Mouse (Mus musculus) 3134 (cell line): Measurements from ENCODE around the gene Bloc1s3.
"Not testable (repeated sequence)": the region's sequence is repeated elsewhere in the genome, so short reads cannot be mapped to it uniquely, and the experiment has no call there.

Experiments used
- DNase-seq: peaks from one replicate; pipeline ENCODE4 v3.0.0-alpha.2; 2011; ENCODE audit warnings: low spot score; ENCODE audit not compliant: insufficient read length; ENCODE audit errors: extremely low read depth

The Bloc1s3 gene

DNA sequence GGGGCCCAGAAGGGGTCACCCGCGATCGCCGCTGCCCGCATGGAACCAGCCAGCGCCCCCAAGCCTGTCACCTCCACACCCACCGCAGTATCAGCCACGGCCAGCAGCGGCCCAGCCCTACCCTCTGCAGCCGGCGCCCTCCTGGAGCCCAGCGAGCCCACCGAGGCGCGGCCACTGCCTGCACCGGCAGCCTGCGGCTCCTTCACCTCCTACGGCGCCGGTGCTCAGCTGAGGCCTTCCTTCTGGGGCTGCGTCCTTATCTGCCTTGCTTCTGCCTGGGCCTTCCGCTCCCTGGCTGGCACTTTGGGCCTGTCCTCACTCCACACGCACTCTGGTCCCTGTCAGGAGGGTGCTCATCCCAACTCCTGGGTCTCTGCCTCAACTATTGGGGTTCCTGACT is 11.9 kb upstream of the Bloc1s3 start:
- no peak for DNase-seq

DNA sequence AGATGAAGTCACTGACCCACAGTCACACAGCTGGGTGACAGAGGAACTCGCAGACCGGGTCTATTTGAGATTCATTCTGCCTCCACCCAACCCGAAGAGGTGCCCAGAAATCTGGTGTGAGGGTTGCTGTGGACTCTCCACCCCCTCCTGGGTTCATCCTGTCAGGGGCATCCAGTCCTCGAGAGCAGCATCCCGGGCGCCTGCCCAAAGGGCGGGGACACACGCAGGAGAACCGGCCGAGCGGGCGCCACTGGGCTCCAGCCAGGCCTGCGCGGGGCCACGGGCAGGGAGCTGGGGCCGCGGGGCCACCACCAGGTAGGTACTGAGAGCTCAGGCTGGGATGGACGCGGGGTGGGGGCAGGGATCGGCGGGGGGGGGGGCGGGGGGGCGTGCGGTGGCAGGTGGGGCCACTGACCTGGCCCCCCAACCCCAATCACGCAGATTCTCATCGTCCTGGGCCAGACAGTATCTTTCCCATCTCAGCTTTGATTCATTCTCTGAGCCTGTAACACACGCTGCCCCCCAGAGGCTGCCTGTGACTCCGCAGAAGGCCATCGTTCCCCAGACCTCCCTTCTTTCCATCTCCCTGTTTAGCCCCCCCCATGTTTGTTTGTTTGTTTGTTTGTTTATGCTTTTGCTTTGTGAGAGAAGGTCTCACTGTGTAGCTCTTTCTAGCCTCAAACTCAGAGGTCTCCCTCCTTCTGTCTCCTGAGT is 9.6 kb upstream of the Bloc1s3 start, which contains the start of gene Nkpd1:
Nkpd1 (plus strand) TSS at position 187 of the 714 bp plus-strand sequence.
- no peak for DNase-seq

DNA sequence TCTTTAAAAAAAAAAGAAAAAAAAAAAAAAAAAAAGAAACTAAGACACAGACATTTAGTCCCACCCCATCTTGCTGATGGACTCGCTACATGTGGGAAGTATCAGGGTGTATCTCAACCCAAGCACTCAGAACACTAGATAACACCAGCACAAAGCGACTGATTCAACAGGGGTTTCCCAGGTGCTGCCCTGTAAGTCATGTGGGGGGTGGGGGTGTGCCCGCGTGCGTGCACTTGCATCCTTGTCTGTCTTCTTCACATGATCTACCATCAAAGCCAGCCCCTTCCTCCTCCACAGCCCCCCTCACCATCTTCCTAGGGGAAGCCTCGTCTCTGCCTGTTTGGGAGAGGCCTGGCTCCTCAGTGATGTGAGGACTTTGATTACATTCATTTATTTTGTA is 4.2 kb upstream of the Bloc1s3 start:
- DNase-seq: no peak

DNA sequence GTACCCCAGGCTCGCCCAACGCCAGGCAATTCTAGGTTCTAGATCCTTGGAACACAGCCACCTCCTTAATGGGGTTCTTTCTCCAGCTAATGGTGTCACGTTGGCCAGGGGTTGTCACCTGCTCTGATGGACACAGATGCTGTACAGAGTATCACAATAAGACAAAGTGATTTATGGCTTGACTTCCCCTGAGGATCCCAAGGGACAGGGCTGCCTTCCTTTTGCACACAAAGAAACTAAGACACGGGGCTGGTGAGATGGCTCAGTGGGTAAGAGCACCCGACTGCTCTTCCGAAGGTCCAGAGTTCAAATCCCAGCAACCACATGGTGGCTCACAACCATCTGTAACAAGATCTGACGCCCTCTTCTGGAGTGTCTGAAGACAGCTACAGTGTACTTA is 3.8 kb upstream of the Bloc1s3 start:
- not testable (repeated sequence) for DNase-seq

DNA sequence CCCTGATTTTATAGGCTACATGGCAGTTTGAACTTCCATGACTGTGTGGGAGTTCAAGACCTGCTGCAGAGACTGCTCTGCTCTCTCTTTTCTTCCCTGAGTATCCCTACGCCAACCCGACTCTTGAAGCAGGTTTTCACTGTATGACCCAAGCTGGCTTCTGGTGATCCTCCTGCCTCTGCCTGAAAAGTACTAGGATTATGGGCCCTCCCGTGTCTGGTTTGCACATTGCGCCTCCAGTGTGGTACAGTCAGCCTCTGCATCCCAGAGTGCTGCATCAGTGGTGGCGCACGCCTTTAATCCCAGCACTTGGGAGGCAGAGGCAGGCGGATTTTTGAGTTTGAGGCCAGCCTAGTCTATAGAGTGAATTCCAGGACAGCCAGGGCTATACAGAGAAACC is 1.6 kb upstream of the Bloc1s3 start:
- no peak for DNase-seq

DNA sequence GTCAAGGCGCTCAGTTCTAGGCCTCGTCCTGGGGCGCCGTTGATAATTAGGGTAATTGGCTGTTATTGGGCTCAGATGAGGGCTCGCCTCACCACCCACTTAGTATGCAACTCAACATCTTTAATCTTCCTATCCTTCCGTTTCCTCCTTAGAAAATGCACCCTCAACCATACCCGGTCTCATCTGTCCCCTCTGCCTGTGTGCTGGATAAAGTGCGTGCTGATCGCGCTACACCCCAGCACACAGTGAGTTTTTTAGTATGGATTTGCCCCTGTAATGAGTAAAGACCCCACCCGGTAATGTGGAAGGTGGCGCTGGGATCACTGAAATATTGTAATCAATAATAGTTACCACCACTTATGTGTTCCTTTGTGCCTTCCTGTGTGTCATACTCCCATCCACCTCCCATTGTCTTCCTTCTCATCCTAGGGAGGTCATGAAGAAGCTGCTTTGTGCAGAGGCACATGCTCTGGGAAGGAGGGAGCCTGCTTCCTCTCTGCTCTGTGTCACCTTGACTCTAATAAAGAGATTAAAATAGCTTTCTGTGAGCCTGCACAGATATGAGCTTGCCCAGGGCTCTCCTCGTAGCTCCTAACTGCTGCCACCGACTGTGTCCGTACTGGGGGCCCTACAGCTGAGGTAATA is 879 bp upstream of the Bloc1s3 start:
- DNase-seq: no peak

DNA sequence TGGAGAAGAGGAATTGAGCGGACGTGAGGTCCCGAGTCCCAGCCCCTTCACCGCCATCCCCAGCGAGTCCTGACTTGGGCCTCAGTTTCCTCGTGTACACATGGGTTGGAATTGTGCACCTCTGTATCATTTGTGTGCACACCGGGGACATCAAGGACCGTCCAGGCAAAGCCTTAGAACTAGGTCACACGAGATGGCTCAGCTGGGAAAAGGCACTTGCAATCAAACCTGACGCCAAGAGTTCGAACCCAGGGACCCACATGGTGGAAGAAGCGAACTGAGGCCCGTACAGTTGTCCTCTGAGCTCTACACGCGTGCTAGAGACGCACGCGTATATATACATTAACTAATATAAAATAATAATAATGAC is 570 bp downstream of the Bloc1s3 start:
- DNase-seq: no peak

DNA sequence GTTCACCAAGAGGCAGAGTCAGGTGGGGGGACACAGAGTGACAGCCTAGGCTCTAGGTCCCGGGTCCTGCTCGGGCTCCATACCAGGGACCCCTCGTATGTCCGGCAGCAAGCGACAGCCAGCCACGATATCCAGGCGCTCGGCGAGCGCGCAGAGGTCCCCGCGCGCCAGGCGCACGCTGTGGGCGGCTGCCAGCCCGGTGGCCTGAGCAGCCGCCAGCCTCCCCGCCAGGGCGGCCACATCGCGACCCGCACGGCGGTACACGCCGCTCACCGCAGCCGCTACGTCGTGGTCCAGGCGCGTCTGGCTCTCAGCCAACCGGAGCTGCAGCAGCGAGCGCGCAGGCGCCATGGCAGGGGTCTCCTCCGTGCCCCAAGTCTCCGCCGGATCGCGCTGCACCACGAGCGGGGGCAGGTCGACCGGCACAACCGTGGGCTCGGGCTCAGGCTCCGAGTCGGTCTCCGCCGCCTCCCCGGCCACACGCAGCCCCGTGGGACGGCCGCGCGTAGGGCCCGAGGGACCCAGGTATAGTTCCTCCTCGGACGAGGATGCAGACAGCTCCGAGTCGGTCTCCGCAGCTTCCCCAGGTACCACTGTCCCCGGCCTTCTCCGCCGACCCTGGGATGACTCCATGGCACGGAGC is 1.1 kb downstream of the Bloc1s3 start:
- no peak for DNase-seq

DNA sequence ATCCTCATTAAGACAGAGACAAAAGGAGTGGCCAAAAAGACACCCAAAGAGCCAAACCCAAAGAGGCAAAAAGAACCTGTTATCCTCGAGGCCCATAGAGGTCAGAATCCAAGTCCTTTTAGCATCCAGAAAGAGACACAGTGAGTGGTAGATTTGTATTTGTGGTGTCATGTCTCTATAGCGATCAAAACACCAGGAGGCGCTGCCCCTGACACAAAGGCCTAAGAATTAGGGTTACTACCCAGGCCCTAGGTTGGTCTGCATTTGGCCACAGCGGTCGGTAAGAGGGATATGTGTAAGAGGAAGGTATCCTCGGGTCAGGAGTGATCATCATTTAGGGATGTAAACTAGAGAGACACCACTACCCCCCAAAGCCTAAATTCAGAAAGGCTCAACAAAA is 1.8 kb downstream of the Bloc1s3 start:
- DNase-seq: no peak

DNA sequence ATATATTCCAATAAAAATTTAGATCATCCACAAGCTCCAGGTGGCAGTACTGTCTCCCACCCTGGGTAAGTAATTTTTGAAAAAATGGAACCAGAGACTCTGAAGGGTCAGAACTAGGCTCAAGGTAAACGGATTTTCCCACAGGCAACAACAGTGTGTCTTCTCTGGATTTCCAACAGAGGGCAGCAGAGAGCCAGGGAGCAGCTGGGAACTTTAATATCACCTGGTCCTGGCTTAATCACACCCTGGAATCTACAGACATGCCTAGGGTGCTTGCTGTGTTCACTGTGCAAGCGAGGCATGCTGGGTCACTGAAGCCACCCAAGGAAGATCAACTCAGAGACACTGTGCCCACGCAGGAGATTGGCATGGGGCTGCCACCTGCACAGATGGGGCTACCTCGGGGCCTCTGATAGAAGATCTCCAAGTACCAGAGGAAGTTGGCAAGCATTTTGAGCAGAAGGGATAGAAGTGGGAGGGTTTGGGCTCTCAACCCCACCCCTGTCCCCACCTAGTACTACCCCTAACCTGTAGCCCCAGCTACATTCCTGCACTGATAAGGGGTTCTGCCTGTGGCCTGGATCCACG is 4.6 kb downstream of the Bloc1s3 start:
- DNase-seq: no peak

DNA sequence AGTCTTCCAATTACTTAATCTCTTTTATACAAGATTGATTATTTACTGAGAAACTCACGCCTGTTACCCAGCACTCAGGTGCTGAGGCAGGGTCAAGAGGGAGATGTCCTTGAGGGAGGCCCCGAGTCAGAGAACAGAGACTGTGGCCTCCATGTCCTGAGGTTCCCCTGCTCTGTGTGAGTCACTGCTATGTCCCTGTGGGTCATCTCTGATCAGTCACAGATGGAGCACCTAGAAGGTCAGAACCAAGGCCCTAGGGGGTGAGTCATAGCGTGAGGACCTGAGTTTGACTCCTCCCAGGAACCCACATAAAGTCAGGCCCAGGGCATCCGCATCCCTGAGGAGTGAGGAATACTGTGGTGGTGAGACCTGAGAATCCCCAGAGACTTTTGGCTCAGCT is 6.5 kb downstream of the Bloc1s3 start:
- no peak for DNase-seq

DNA sequence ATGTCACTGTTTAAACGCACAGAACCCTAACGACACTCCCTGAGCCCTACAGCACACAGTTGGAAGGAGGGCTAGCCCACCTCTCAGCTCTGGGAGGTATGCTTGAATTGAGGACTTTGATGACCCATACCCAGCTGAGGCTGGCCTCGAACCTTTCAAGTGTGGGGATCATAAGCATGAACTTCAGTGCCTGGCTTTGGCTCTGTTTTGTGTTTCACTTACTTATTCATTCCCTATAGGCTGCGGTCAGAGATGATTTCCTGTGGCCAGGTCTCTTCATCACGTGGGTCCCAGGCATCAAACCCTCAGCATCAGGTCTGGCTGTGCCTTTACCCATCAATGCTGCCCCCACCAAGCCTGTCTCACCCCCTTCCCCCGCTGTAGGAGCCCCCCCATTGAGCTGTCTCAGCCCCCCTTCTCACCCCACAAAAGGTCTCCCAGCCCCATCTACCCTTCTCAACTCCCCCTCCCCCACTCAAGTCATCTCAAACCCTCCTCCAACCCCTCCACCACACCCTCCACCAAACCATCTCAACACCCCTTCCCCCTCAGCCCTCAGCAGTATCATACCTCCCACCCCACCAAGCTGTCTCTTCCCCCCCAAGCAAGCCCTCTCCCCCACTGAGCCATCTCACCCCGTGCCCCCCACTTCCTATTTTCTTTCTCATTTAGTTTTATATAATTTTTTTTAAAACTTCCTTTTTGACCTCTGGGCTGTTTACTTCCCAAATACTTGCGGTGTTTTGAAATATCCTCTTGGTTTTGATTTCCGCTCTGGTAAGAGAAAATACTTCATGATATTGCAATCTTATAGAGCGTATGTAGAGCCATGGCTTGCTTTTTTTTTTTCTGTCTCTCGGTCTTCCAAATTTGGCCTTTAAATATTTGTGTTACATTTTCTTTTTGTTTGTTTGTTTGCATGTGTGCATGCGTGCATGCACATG is 7.5 kb downstream of the Bloc1s3 start:
- DNase-seq: no peak

DNA sequence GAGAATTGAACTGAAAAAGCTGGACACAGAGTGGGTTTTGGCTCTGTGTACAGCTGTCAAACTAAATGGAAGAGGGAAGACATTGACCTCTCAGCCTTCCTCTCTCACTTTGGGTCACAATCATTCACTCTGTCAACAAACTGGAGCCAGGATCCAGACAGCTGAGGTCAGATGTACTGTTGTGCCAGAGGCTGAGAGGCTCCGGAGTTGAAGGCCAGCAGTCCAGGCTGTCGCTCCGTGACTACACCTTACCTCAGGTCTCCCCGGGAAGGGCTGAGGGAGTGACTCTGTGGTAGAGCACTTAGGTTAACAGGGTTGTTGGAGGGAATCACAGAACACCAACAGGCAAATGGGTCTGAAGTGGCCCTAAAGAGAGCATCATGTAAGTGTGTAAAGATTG is 9.8 kb downstream of the Bloc1s3 start:
- no peak for DNase-seq

DNA sequence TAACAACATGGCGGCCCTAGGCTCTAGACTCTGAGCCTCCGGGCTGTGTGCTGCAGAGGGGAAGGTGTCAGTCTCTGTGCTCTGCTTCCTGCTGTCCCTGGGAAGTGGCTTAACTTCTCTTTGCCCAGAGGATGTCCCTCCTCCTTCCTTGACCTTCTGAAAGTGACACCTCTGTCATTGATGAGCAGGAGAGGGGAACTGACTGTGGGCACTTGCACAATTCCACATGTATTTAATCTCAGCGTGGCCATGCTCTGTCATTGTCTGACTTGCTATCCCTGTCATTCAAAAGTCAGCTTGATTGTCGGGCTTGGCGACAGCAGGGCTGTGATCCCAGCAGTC is 12.0 kb downstream of the Bloc1s3 start:
- DNase-seq: no peak

DNA sequence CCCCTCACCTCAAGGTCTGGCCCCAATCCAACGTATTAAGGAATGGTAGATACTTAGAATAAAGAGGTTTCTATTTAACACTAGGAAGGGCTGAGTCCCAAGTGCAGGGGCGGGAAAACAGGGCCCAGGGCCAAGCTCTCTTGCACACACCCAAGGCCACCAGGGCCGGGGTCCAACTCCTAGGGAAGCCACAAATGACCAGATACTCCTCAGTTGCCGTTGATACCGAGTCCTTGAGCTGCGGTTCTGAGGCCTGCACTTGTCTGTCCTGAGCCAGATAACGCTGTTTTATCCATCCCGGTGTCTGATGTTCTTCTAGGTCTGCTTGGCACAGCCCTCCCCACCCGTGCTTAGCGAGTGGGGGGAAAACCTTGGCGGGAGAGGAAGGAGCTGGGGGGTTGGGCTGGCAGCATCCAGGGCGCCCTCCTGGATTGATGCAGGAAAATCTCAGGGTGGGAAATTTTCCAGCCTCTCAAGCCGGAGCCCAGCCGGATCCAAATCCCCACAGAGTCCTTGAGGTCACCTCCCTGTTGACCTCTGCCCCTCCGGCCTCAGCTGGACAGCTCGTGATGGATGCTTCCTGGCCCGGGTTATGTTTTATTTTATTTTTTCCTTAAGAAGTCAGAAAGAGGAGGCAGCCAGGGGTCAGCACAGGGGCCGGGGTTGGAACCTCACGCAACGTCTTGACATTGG is 12.5 kb downstream of the Bloc1s3 start:
- no peak for DNase-seq

DNA sequence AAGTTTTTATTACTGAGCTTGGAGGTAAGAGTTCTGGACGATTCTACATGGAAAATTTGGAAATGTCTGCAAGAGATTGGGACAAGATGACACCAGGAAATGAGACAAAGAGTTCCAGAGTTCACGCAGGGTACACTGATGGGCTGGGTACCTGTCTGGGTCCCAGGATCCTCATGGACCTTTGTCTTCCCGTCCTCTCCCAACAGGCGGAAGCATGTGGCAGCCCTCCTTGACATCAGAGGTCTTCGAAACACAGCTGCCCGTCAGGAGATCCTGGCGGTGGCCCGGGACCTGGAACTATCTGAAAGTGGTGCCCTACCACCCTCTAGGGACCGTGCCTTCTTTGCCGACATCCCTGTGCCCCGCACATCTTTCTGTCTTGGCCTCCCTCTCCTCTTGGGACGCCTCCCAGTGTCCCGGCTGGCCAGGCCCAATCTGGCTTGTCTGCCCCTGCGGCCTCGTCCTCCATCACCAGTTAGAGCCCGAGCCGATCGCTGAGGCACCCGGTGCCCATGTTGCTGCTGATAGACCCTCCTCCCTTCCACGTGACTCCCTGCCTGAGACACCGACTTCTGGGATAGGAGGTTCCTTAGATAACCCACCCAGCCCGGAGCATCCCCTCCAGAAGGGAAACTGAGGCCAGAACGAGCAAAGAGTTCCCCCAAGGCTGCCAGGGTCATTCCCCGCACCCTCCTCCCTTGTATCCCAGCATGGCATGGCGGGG is 13.3 kb downstream of the Bloc1s3 start:
- DNase-seq: no peak

DNA sequence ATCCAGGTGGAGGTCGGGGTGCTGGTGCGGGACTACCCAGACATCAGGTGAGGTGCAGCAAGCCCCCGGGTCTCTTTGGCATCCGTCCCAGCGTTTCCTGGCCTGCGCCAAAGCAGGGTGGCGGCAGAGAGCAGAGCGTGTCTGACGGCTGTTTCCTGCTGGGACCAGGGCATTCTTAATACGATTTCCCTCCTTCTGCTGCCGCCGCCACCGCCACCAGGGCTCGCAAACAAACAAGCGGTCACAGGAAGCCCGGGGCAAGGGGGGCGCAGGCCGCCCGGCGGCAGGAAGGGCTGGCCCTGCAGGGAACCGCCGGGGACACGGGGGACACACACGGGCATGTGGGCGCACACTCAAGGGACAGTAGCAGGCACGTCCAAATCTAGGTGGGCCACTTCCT is 16.4 kb downstream of the Bloc1s3 start:
- DNase-seq: no peak

DNA sequence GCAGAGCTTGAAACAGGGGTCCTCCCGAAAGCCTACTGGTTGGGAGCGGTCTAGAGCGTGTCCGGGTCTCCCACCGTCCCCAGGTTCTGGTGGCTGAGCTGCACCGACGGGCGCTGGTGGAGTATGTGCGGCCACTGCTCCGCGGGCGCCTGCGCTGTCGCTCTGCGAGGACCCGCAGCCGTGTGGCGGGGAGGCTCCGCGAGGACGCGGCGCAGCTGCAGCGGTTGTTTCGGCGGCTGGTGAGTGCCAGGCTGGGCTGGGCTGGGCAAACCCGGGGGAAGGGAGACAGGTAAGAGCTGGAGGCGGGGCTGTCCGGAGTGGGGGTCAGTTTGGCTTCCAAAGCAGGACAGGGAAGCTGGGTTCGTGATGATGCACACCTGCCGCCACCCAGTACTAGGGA is 18.6 kb downstream of the Bloc1s3 start:
- no peak for DNase-seq

DNA sequence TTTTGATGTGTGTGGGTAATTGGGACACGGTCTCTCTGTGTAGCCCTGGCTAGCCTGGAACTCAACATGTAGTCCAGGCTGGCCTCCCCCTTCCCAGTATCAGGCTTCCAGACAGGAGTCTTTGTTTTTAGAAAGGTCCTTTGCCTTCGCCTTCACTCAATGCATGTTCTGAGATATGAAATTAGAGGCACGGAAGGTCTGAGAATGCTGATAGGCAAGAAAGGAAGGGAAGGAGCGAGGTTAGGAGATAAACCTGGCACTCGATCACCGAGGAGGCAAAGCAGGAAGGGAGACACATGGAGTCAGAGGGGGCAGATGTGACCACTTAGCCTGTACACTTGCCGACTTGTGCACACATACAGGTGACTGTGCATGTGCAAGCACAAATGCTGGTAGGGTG is 21.6 kb downstream of the Bloc1s3 start:
- no peak for DNase-seq

DNA sequence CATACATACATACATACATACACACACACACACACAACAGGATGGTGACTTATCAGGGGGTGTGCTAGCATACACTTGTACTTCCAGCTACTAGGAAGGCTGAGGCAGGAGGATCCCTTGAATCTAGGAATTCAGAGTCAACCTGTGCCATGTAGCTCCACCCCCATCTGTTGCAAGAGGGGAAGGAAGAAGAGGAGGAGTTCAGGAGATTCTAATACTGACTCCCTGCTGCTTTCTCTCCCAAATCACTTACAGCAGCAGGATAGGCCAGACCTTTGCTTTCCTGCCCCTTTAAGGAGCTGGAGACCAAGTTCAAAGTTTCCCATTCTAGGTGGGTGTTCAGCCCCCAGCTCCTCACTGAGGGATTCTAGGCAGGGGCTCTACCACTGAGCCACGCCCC is 22.7 kb downstream of the Bloc1s3 start:
- no peak for DNase-seq
